Mouse (Mus musculus): ENCODE data around the gene Atcay. TPM values are rescaled to one million over a fixed set of nuclear protein-coding genes. Genes with fewer than 3 reads are reported as not detected.
A peak's percentile ranks its signal among the peaks of the same experiment; 100 is the strongest.

Atcay gene
- polyA plus RNA-seq, 1 experiment from 2014 or later = 56.6 TPM

DNA sequence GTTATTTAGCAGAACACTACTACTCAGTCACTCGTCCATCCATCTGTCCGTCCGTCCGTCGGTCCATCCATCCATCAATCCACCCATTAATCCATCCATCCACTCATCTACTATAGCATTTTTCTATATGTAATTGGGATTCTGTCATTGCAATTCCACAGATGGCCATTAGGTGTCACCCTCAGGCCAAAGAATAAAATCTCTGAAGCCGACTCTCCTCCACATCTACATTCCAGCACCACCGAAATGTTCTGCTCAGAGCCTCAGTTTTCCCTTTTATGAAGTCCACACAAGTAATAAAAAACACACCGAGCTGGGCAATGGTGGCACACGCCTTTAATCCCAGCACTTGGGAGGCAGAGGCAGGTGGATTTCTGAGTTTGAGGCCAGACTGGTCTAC, 32.4 kb downstream of the Atcay start:
- Histone ChIP-seq H3K27me3 (replicated peaks; ENCODE audit: control insufficient read depth, insufficient read depth, low read length) (peaks cover 32% of the 10 kb centered on the region), H3K4me3 (ENCODE audit: low read depth, low read length) (no peak overlapping the region), H3K9me3 (replicated peaks; ENCODE audit: control insufficient read depth, low read length) (no peaks in the 10 kb centered on the region), H3K36me3 (ENCODE audit: control insufficient read depth, insufficient read depth, low read length) (no peaks in the 10 kb centered on the region), H3K27ac (ENCODE audit: low read depth, low read length) (no peak overlapping the region), H3K4me2 (ENCODE audit: low read length) (no peak overlapping the region), H3K4me1 (ENCODE audit: control insufficient read depth, insufficient read depth, low read length) (peaks cover under 1% of the 10 kb centered on the region; the same call in 1 of the 2 replicates), H3K9ac (ENCODE audit: low read length) (no peak overlapping the region)
- 3% methylated on average over 9 of the region's 9 CpGs for WGBS
- ATAC-seq (no peak), DNase-seq (ENCODE audit: low spot score) (peak; percentile 87)

DNA sequence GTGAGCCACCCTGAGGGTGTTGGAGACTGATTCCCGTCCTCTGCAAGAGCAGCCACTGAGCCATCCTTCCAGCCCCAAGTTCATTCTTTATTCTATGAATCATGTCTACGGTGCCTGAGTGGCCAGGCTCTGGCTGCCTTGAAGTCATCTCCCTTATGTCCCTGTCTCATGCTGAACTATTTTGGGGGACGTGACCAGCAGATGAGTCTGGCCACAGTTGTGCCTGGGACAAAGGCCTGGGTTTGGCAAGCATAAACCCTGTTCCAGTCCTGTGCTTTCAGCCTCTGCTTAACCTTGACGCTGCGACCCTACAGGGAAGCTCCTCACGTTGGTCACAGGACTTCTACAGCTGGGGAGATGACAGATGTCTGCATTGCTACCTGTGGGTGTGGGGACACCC, 33.3 kb downstream of the Atcay start:
- 58% methylated on average over 6 of the region's 6 CpGs for WGBS
- peaks cover 5% of the 10 kb centered on the region; the same call in 1 of the 2 replicates for H3K4me1 ChIP-seq (ENCODE audit: control insufficient read depth, insufficient read depth, low read length)
- no peak for DNase-seq (ENCODE audit: low spot score)
- no peaks in the 10 kb centered on the region for H3K36me3 ChIP-seq (ENCODE audit: control insufficient read depth, insufficient read depth, low read length)
- no peaks in the 10 kb centered on the region for H3K9me3 ChIP-seq (replicated peaks; ENCODE audit: control insufficient read depth, low read length)
- H3K27me3 ChIP-seq (replicated peaks; ENCODE audit: control insufficient read depth, insufficient read depth, low read length) = peaks cover 32% of the 10 kb centered on the region
- ATAC-seq = no peak
- no peak overlapping the region for H3K4me2 ChIP-seq (ENCODE audit: low read length)
- no peak overlapping the region for H3K9ac ChIP-seq (ENCODE audit: low read length)
- H3K27ac ChIP-seq (ENCODE audit: low read depth, low read length) = no peak overlapping the region
- no peak overlapping the region for H3K4me3 ChIP-seq (ENCODE audit: low read depth, low read length)

DNA sequence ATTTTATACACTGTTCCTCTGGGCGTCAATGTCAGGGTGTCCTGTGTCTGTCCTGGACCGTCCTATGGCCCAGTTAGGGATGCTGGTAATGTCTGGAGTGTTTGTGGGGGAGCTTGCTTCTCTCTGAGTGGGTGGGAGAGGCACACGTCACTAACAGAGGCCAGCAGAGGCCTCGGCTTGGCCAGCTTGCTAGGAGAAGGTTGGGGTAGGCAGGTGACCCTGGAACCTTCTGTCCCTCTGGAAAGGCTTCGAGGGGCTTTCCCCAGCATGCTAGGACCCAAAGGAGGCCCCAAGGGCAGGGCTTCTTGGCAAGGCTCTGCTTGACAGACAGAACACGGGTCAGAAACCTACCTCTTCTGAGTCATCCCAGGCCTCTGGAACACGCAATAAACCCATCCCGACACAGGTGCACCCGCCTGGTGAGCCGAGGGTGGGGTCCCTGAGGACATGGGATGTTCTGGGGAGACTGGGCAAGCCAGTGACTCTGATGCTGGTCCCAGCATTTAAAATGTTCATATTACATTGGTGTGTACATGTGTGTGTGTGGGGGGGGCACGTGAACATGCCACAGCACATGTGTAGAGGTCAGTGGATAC, 34.1 kb downstream of the Atcay start:
- WGBS = 67% methylated on average over 11 of the region's 11 CpGs
- Histone ChIP-seq H3K9me3 (replicated peaks; ENCODE audit: control insufficient read depth, low read length) (no peaks in the 10 kb centered on the region), H3K4me1 (ENCODE audit: control insufficient read depth, insufficient read depth, low read length) (peaks cover 9% of the 10 kb centered on the region), H3K4me3 (ENCODE audit: low read depth, low read length) (no peak overlapping the region), H3K27me3 (replicated peaks; ENCODE audit: control insufficient read depth, insufficient read depth, low read length) (peaks cover 32% of the 10 kb centered on the region), H3K27ac (ENCODE audit: low read depth, low read length) (no peak overlapping the region), H3K36me3 (ENCODE audit: control insufficient read depth, insufficient read depth, low read length) (no peaks in the 10 kb centered on the region), H3K9ac (ENCODE audit: low read length) (no peak overlapping the region), H3K4me2 (ENCODE audit: low read length) (no peak overlapping the region)
- no peak for DNase-seq (ENCODE audit: low spot score)
- ATAC-seq = no peak

DNA sequence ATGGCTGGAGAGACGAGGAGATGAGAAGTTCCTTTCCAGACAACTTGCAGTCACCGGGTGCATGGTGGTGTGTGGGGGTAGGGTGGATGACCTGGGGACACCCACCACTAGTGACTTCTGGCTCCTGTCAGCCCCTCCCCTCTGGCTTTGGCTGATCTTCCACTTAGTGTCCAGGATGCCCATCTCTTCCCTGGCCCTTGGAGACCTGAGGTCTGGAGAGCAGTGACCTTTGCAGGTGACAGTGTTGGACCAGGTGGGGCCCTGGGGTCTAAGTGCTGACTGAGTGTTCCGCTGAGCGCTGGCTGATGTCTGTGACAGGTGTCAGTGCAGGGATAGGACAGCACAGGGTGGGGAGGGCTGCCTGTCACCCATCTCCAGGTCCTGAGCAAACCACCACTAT, 35.3 kb downstream of the Atcay start:
- no peak overlapping the region for H3K4me2 ChIP-seq (ENCODE audit: low read length)
- DNase-seq (ENCODE audit: low spot score) = no peak
- ATAC-seq = no peak
- H3K4me3 ChIP-seq (ENCODE audit: low read depth, low read length) = no peak overlapping the region
- H3K27me3 ChIP-seq (replicated peaks; ENCODE audit: control insufficient read depth, insufficient read depth, low read length) = peaks cover 32% of the 10 kb centered on the region
- H3K4me1 ChIP-seq (ENCODE audit: control insufficient read depth, insufficient read depth, low read length) = peaks cover 9% of the 10 kb centered on the region
- H3K27ac ChIP-seq (ENCODE audit: low read depth, low read length) = no peak overlapping the region
- WGBS = 73% methylated on average over 4 of the region's 4 CpGs
- H3K36me3 ChIP-seq (ENCODE audit: control insufficient read depth, insufficient read depth, low read length) = peaks cover 12% of the 10 kb centered on the region
- no peaks in the 10 kb centered on the region for H3K9me3 ChIP-seq (replicated peaks; ENCODE audit: control insufficient read depth, low read length)
- no peak overlapping the region for H3K9ac ChIP-seq (ENCODE audit: low read length)

DNA sequence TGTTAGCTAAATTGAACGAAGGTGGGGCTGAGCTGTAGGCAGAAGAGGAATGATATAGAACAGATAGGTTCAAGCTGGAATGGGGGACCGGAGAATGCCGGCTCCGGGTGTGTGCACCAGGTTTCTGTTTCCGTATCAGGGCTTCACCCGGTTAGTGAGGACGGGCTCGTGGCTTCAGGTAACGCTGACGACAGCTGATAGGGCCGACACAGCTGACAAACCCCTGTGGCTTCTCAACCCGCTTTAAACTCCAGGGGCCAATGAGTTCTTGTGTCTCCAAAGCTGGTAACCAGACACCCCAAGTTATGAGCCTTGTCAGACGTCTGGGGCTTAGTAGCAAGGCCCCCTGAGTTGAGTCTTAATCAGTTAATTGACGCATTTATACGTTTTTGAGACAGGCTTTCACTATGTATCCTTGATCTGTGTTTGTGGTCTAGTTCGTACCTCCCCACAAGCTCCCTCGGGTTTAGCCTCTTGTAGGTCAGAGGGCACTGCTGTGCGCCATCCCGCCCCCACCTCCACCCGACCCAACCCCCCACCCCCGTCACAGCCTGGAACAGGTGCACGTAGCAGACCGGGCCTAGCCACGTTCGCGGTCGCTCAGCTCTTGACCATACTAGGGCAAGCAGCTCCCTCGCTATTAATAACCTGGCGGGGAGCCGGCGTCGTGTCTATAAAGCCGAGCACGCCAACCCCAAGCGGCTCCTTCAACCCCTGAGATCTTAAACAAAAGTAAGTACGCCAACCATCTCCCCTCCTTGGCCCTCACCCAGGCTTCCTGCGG, 36.5 kb downstream of the Atcay start:
- 14% methylated on average over 37 of the region's 37 CpGs for WGBS
- no peak overlapping the region for H3K9ac ChIP-seq (ENCODE audit: low read length)
- ATAC-seq = no peak

DNA sequence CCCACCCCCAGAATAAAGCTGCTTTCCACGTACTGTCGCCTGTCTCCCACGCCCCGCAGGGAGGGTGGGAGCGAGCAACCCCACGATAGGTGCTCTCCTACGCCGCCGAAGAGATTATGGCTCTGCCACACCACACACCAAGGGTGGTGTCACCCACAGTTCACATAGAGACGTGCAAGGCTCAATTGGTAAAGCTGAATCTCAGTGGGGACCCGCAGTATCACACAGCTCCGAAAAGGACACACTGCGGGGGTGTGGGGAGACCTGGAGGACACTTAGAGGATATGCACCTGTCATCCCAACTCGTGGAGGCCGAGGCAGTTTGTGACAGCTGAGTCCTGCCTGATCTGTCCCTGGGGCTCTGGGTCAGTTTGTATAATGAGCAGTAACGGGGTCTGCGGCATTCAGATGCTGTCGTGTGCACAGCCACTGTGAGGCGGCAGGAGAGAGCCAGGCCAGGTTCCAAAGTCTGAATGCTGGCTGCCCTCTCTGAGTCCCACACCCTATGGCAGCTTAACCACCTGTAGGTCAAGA, 37.6 kb downstream of the Atcay start:
- 2% methylated on average over 19 of the region's 19 CpGs for WGBS
- Histone ChIP-seq H3K27ac (ENCODE audit: low read depth, low read length) (peak overlapping the region; percentile 94), H3K4me2 (ENCODE audit: low read length) (peak overlapping the region; percentile 95), H3K4me3 (ENCODE audit: low read depth, low read length) (peak overlapping the region; percentile 56), H3K27me3 (replicated peaks; ENCODE audit: control insufficient read depth, insufficient read depth, low read length) (peaks cover 32% of the 10 kb centered on the region), H3K9ac (ENCODE audit: low read length) (peak overlapping the region; percentile 76), H3K9me3 (replicated peaks; ENCODE audit: control insufficient read depth, low read length) (no peaks in the 10 kb centered on the region), H3K36me3 (ENCODE audit: control insufficient read depth, insufficient read depth, low read length) (peaks cover 20% of the 10 kb centered on the region), H3K4me1 (ENCODE audit: control insufficient read depth, insufficient read depth, low read length) (peaks cover 9% of the 10 kb centered on the region)
- DNase-seq (ENCODE audit: low spot score) = peak; percentile 42
- ATAC-seq = no peak; the same call in 1 of the 2 replicates

More for the DNA sequence above, 36.5 kb downstream of the Atcay start:
- Histone ChIP-seq H3K9me3 (replicated peaks; ENCODE audit: control insufficient read depth, low read length) (no peaks in the 10 kb centered on the region), H3K27me3 (replicated peaks; ENCODE audit: control insufficient read depth, insufficient read depth, low read length) (peaks cover 32% of the 10 kb centered on the region), H3K36me3 (ENCODE audit: control insufficient read depth, insufficient read depth, low read length) (peaks cover 20% of the 10 kb centered on the region), H3K4me2 (ENCODE audit: low read length) (no peak overlapping the region), H3K4me3 (ENCODE audit: low read depth, low read length) (no peak overlapping the region), H3K27ac (ENCODE audit: low read depth, low read length) (no peak overlapping the region), H3K4me1 (ENCODE audit: control insufficient read depth, insufficient read depth, low read length) (peaks cover 9% of the 10 kb centered on the region)
- no peak for DNase-seq (ENCODE audit: low spot score)

DNA sequence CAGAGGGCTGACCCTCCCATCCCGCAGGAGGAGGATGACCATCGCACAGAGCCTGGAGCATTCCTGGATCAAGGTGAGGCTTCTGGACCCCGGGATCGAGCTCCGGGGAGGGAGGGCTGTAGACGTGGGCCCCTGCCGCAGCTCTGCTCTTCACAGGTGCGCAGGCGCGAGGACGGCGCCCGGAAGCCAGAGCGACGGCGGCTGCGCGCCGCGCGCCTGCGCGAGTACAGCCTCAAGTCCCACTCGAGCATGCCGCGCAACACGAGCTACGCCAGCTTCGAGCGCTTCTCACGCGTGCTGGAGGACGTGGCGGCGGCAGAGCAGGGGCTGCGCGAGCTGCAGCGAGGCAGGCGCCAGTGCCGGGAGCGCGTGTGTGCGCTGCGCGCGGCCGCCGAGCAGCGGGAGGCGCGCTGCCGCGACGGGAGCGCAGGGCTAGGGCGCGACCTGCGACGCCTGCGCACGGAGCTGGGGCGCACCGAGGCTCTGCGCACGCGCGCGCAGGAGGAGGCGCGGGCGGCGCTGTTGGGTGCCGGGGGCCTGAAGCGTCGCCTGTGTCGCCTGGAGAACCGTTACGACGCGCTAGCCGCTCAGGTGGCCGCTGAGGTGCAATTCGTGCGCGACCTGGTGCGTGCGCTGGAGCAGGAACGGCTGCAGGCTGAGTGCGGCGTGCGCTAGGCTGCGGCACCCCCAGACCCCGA, 38.2 kb downstream of the Atcay start:
- H3K4me1 ChIP-seq (ENCODE audit: control insufficient read depth, insufficient read depth, low read length) = peaks cover 9% of the 10 kb centered on the region
- 2% methylated on average over 87 of the region's 93 CpGs for WGBS
- H3K27me3 ChIP-seq (replicated peaks; ENCODE audit: control insufficient read depth, insufficient read depth, low read length) = peaks cover 32% of the 10 kb centered on the region
- peak overlapping the region; percentile 56 for H3K4me3 ChIP-seq (ENCODE audit: low read depth, low read length)
- peaks cover 20% of the 10 kb centered on the region for H3K36me3 ChIP-seq (ENCODE audit: control insufficient read depth, insufficient read depth, low read length)
- H3K9ac ChIP-seq (ENCODE audit: low read length) = peak overlapping the region; percentile 76
- peak overlapping the region; percentile 95 for H3K4me2 ChIP-seq (ENCODE audit: low read length)
- peak overlapping the region; percentile 94 for H3K27ac ChIP-seq (ENCODE audit: low read depth, low read length)
- ATAC-seq = peak; percentile 92
- peak; percentile 94 for DNase-seq (ENCODE audit: low spot score)
- H3K9me3 ChIP-seq (replicated peaks; ENCODE audit: control insufficient read depth, low read length) = no peaks in the 10 kb centered on the region

DNA sequence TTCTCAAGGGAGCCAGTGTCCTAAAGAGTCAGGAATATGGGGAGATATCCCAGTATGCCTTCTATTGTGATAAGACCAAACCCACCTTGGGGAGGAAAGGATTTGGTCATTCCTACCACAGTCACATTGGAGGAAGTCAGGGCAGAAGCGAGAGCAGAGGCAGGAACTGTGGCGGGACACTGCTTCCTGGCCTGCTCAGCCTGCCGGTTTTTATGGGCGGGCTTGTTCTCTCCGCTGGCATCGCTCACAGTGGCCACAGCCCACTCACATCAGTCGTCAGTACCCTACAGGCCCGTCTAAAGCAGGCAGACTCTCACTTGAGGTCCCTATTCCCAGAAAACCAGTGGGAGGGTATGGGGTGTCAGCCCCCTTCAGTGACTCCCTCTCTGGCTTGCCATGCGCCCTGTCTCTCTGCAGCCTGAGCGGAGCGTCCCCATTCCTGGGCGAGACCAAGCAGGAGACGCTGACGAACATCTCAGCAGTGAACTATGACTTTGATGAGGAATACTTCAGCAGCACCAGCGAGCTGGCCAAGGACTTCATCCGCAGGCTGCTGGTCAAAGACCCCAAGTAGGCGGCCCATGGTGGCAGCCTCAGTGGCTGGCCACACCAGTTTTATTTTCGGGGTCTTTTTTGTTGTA, 39.2 kb downstream of the Atcay start:
- Histone ChIP-seq H3K9ac (ENCODE audit: low read length) (no peak overlapping the region), H3K36me3 (ENCODE audit: control insufficient read depth, insufficient read depth, low read length) (peaks cover 27% of the 10 kb centered on the region), H3K4me3 (ENCODE audit: low read depth, low read length) (peak overlapping the region; percentile 56; the same call in 1 of the 2 replicates), H3K4me2 (ENCODE audit: low read length) (peak overlapping the region; percentile 95), H3K27ac (ENCODE audit: low read depth, low read length) (no peak overlapping the region), H3K27me3 (replicated peaks; ENCODE audit: control insufficient read depth, insufficient read depth, low read length) (peaks cover 25% of the 10 kb centered on the region), H3K4me1 (ENCODE audit: control insufficient read depth, insufficient read depth, low read length) (peaks cover 9% of the 10 kb centered on the region), H3K9me3 (replicated peaks; ENCODE audit: control insufficient read depth, low read length) (no peaks in the 10 kb centered on the region)
- WGBS = 88% methylated on average over 18 of the region's 18 CpGs
- ATAC-seq = no peak
- DNase-seq (ENCODE audit: low spot score) = no peak
